Mouse (Mus musculus) activated CD4-positive, CD25-positive, alpha-beta regulatory T cell (primary cell): ENCODE measurements around the gene Gm10251. TPM values are rescaled to one million over a fixed set of nuclear protein-coding genes. Genes with fewer than 3 reads are reported as not detected.

Experiments used
- polyA plus RNA-seq, 2 experiments: library from polyadenylated mRNA; unstranded; fragments of 100-300 nt; shearing (Covaris generic); gene quantifications; one replicate each; pipeline ENCODE4 v1.2.1; 2017

The Gm10251 gene
- under 1 TPM in 1 of 2 experiments, not detected in 1; 0.27 TPM for polyA plus RNA-seq

GRCm38 (mm10) chr14:6684070-6684469 is at the start of gene Gm10251:
Gene Gm10251 (minus strand): TSS chr14:6684170.

DNA sequence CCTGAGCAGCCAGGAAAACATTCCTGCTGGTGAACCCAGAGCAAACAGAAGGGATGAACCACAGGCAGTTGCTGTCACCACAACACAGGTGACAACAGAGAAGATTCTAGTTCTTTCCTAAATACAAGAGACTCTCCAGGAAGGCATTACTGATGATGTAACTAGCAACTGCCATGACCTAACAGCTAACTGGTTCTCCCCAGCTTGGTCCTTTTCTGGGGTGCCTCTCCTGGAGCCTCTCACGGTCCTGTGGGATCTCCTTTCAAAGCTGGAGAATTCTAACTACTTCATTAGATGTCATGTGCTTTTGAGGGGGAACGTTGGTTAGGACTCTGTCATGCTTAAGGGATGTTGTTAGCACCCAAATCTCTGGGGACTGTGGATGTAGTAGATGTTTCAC is 36.2 kb upstream of the Gm10251 start, which contains the start of gene Gm8050:
Gm8050 (minus strand) TSS at position 101 of the 400 bp plus-strand sequence.

DNA sequence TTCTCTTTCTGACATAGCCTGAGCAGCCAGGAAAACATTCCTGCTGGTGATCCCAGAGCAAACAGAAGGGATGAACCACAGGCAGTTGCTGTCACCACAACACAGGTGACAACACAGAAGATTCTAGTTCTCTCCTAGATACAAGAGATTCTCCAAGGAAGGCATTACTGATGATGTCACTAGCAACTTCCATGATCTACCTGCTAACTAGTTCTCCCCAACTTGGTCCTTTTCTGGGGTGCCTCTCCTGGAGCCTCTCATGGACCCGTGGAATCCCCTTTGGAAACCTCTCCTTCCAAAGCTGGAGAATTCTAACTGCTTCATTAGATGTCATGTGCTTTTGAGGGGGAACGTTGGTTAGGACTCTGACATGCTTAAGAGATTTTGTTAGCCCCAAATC is 61.7 kb downstream of the Gm10251 start, which contains the start of gene Gm3460:
Gm3460 (minus strand) TSS at position 101 of the 400 bp plus-strand sequence.

DNA sequence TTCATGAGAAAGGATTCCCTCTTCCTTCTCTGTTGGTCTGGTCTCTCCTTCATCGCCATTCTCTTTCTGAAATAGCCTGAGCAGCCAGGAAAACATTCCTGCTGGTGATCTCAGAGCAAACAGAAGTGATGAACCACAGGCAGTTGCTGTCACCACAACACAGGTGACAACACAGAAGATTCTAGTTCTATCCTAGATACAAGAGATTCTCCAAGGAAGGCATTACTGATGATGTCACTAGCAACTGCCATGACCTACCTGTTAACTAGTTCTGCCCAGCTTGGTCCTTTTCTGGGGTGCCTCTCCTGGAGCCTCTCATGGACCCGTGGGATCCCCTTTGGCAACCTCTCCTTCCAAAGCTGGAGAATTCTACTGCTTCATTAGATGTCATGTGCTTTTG is 93.5 kb downstream of the Gm10251 start, which contains the start of gene Gm3629:
Gm3629 (minus strand) TSS at position 101 of the 400 bp plus-strand sequence.

Other genes with a start within 250 kb of the Gm10251 start
- not detected for gene Gm3594, start 239.6 kb downstream of the Gm10251 start, polyA plus RNA-seq
- gene Gm8356, start 146.9 kb downstream of the Gm10251 start, polyA plus RNA-seq: under 1 TPM in 1 of 2 experiments, not detected in 1; 0.31 TPM
- gene Gm3629, start 93.6 kb downstream of the Gm10251 start, polyA plus RNA-seq: not detected
- not detected for gene Gm3460, start 61.8 kb downstream of the Gm10251 start, polyA plus RNA-seq
- gene Gm8050, start 36.1 kb upstream of the Gm10251 start, polyA plus RNA-seq: not detected
- gene Gm3636, start 58.2 kb upstream of the Gm10251 start, polyA plus RNA-seq: 1 to 10 TPM; 6.9 to 7.5 TPM
- gene Gm8362, start 90.2 kb upstream of the Gm10251 start, polyA plus RNA-seq: under 1 TPM in 1 of 2 experiments, not detected in 1; 0.44 TPM
- not detected for gene Gm3642, start 156.1 kb upstream of the Gm10251 start, polyA plus RNA-seq
- gene Gm3667, start 205.8 kb upstream of the Gm10251 start, polyA plus RNA-seq: 1 to 10 TPM; 1.9 to 2.7 TPM